Mouse (Mus musculus): ENCODE data around the gene 5730455P16Rik. TPM values are rescaled to one million over a fixed set of nuclear protein-coding genes. Genes with fewer than 3 reads are reported as not detected.

Gene 5730455P16Rik
- polyA plus RNA-seq (2014; fragmentation: Illumina TruSeq; extraction: RNeasy Lipid Tissue Mini Kit (QIAGEN cat#74804); ENCODE audit: low read depth, low replicate concordance) = 13.1 TPM

DNA sequence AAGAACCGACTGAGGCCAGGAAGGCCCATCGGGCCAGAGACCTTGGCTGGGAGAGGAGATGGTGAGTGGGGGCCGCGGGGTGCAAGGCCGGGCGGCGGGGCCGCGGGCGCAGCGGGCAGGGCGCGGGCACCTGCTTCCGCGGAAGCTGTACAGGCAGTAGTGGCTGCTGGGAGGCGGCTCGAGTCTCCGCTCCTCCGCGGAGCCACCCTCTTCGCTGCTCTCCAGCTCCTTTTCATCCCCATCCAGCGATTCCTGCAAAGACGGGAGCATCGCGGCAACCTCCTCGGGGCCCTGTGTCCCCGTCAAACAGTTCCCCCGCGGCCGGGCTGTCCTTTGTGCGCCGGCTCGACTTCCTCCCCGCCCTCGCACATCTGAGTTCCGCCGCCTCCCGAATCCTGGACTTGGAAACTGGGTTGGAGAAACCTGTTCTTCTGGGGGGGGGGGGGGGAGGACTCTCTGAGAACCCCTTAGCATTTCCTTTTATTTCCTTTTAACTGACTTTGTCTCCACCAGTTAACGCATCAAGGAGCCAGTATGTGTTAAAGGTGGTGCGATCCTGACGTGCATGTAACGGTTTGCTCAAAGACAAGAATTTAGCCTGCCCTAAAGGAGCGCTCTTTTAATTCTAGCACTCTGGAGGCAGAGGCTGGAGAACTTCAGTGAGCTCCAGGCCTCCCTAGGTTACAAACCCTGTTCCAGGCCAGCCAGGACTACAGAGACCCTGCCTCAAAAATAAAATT is at the start of gene 5730455P16Rik:
Gene 5730455P16Rik, minus strand, starts transcription at position 323 of the 740 bp plus-strand sequence.

DNA sequence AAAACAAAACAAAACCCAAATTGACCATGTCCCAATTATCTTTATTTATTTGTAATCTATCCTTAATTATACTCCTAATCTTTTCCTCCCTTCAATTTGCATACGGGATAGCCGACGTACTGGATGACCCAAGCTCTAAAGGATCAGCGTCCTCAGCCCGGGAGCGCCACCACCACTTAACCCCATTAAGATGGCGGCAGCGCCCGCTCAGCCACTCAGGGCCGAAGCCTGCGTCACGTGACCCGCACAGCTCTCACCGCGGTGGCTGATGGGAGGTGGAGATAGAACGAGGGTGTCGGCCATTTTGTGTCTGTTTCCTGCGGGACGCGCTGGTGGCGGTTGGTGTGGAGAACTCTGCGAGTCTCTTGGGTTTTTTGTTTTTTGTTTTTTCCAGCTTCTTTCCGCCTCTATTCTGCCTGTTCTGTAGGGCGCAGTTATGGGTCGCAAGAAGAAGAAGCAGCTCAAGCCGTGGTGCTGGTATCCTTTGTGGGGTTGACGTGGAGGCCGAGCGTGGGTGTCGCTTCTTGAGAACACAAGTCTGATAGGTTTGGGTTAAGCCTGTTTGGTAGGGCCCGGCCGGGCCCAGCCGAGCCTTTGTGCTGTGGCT is 5.3 kb upstream of the 5730455P16Rik start, which contains the start of gene Zfp207:
Gene Zfp207, plus strand, starts transcription at position 261 of the 607 bp plus-strand sequence.

Other genes with a start within 250 kb of the 5730455P16Rik start
- gene Tefm, start 235.9 kb downstream of the 5730455P16Rik start, polyA plus RNA-seq (2014; fragmentation: Illumina TruSeq; extraction: RNeasy Lipid Tissue Mini Kit (QIAGEN cat#74804); ENCODE audit: low read depth, low replicate concordance) = 13.2 TPM
- gene Adap2, start 223.9 kb downstream of the 5730455P16Rik start, polyA plus RNA-seq (2014; fragmentation: Illumina TruSeq; extraction: RNeasy Lipid Tissue Mini Kit (QIAGEN cat#74804); ENCODE audit: low read depth, low replicate concordance) = 13.5 TPM
- 10.5 TPM for gene Rnf135, start 194.2 kb downstream of the 5730455P16Rik start, polyA plus RNA-seq (2014; fragmentation: Illumina TruSeq; extraction: RNeasy Lipid Tissue Mini Kit (QIAGEN cat#74804); ENCODE audit: low read depth, low replicate concordance)
- 29.7 TPM for gene Rhot1, start 169.0 kb downstream of the 5730455P16Rik start, polyA plus RNA-seq (2014; fragmentation: Illumina TruSeq; extraction: RNeasy Lipid Tissue Mini Kit (QIAGEN cat#74804); ENCODE audit: low read depth, low replicate concordance)
- gene Rhbdl3, start 77.1 kb downstream of the 5730455P16Rik start, polyA plus RNA-seq (2014; fragmentation: Illumina TruSeq; extraction: RNeasy Lipid Tissue Mini Kit (QIAGEN cat#74804); ENCODE audit: low read depth, low replicate concordance) = 4.6 TPM
- 136 TPM for gene Zfp207, start 5.2 kb upstream of the 5730455P16Rik start, polyA plus RNA-seq (2014; fragmentation: Illumina TruSeq; extraction: RNeasy Lipid Tissue Mini Kit (QIAGEN cat#74804); ENCODE audit: low read depth, low replicate concordance)
- gene Psmd11, start 50.6 kb upstream of the 5730455P16Rik start, polyA plus RNA-seq (2014; fragmentation: Illumina TruSeq; extraction: RNeasy Lipid Tissue Mini Kit (QIAGEN cat#74804); ENCODE audit: low read depth, low replicate concordance) = 48.8 TPM
- gene Cdk5r1, start 99.0 kb upstream of the 5730455P16Rik start, polyA plus RNA-seq (2014; fragmentation: Illumina TruSeq; extraction: RNeasy Lipid Tissue Mini Kit (QIAGEN cat#74804); ENCODE audit: low read depth, low replicate concordance) = 1.3 TPM

Measured in adipose tissue, adult 10 weeks (tissue).